Mouse (Mus musculus) forebrain, postnatal 0 days (tissue): ENCODE measurements at regions not wholly inside any gene's neighbourhood (a gene's known extent, or its start where the extent isn't known, plus 50 kb on each side); places are given as distances from the start of the nearest gene placed in this dataset.

Source experiments
- ATAC-seq: fragments of 200-750 bp; cut with Nextera tagmentation; 2 replicates; pipeline ENCODE4 v1.8.0; 2017; ENCODE audit warnings: mild to moderate bottlenecking, moderate library complexity
- DNase-seq: peaks from one replicate; pipeline ENCODE4 v3.0.0-alpha.2; 2015
- H3K27ac ChIP-seq: fragments of 300-500 bp; sonication (generic); 2 replicates; pipeline ENCODE4 v1.5.1; 2014; ENCODE audit warnings: low read depth, mild to moderate bottlenecking, antibody characterized with exemption, low read length, moderate library complexity, mixed read lengths
- H3K27me3 ChIP-seq: fragments of 300-500 bp; sonication (generic); 2 replicates; pipeline ENCODE4 v1.6.1; 2014; ENCODE audit warnings: mild to moderate bottlenecking, low read length, mixed read lengths; ENCODE audit not compliant: insufficient read depth
- H3K36me3 ChIP-seq: fragments of 300-500 bp; sonication (generic); 2 replicates; pipeline ENCODE4 v1.6.1; 2014; ENCODE audit warnings: mild to moderate bottlenecking, moderate library complexity; ENCODE audit not compliant: insufficient read depth
- H3K4me1 ChIP-seq: fragments of 300-500 bp; sonication (generic); 2 replicates; pipeline ENCODE4 v1.6.1; 2014; ENCODE audit warnings: antibody characterized with exemption; ENCODE audit not compliant: insufficient read depth
- H3K4me2 ChIP-seq: fragments of 300-500 bp; sonication (generic); 2 replicates; pipeline ENCODE4 v1.6.1; 2014; ENCODE audit warnings: low read depth, mild to moderate bottlenecking, moderate library complexity
- H3K4me3 ChIP-seq: fragments of 300-500 bp; sonication (generic); 2 replicates; pipeline ENCODE4 v1.5.1; 2014; ENCODE audit warnings: low read depth, low read length, mixed read lengths
- H3K9ac ChIP-seq: fragments of 300-500 bp; sonication (generic); 2 replicates; pipeline ENCODE4 v1.6.1; 2014; ENCODE audit warnings: mild to moderate bottlenecking
- H3K9me3 ChIP-seq: fragments of 300-500 bp; sonication (generic); 2 replicates; pipeline ENCODE4 v1.6.1; 2016; ENCODE audit warnings: low read length
- CTCF ChIP-seq: sonication (generic); IDR thresholded peaks from 2 replicates; pipeline ENCODE4 v1.5.1; 2016; ENCODE audit warnings: antibody characterized with exemption, control low read depth, low read depth
- WGBS: fragments of 180-500 bp; shearing (Covaris S2); extraction: QIAGEN DNeasy Blood & Tissue Kit; methylation state at CpG from one replicate; pipeline ENCODE4 v1.1.7; 2014; 5-methylcytosine and 5-hydroxymethylcytosine counted together

DNA sequence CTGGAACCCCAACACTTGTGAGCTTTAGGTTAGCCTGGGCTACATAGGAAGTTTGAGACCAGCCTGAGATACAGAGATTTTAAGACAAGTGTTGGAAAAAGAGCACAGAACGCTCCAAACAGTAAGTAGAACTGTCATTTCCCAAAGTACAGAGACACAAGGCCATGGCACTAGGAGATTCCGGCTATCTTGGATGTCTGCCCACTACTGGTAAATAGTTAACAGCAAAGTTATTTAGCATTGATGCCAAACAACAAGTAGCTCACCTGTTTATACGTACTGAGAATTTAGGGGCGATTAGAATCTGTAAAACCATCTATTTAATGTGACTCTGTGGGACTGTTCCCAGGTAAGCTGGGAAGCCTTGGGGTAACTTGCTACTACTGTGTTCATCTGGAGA is 135.6 kb upstream of the Hs3st4 start:
- TF ChIP-seq CTCF: no peak
- Histone ChIP-seq H3K4me1 (no peaks in the 10 kb centered on the region), H3K27ac (no peak overlapping the region), H3K4me2 (no peak overlapping the region), H3K27me3 (no peaks in the 10 kb centered on the region), H3K4me3 (no peak overlapping the region), H3K9ac (no peak overlapping the region), H3K36me3 (no peaks in the 10 kb centered on the region), H3K9me3 (no peaks in the 10 kb centered on the region)
- ATAC-seq: no peak
- 85% methylated on average over 4 of the region's 4 CpGs for WGBS
- no peak for DNase-seq

DNA sequence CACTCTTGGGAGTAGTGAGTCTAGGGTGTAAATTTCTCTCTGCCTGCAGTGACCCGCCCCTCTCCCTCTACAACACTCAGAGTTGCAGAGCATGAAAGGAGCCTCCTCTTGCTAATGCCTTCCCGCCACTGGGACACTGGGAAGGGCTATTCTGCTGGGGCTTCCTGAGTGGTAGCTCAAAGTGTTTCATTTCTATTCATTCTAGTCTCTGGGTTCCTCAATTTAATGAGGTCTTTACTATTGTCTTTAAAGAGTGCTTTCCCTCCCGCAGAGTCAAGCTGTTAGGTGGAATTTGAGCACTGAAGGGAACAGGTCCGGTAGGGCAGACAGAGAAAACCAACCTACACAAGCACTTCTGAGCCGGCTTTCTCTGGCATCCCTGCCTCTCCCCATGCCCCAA is 134.0 kb upstream of the Hs3st4 start:
- 13% methylated on average over 5 of the region's 5 CpGs for WGBS
- no peak for ATAC-seq
- H3K27ac ChIP-seq: no peak overlapping the region
- DNase-seq: no peak
- H3K4me3 ChIP-seq: no peak overlapping the region
- H3K9me3 ChIP-seq: no peaks in the 10 kb centered on the region
- no peaks in the 10 kb centered on the region for H3K36me3 ChIP-seq
- H3K4me1 ChIP-seq: no peaks in the 10 kb centered on the region
- no peak overlapping the region for H3K4me2 ChIP-seq
- H3K27me3 ChIP-seq: no peaks in the 10 kb centered on the region
- TF ChIP-seq CTCF: no peak
- H3K9ac ChIP-seq: no peak overlapping the region

DNA sequence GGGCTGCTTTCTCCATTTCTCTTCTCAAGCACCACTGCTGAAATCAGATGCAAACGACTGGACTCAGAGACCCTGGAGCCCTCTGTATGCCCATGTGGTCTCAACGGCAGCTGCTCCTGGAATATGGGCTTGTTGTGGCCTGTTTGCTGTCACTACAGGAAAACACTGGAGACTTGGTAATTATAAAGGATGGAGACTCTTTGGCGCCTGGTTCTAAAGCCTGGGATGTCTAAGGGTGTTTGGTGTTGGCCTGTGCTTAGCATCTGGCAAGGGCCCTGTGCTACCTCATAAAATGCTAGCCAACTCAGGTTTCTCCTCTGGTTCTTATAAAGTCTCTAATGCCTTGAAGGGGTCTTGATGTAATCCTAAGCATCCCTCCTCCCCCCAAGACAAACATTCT is 133.4 kb upstream of the Hs3st4 start:
- Histone ChIP-seq H3K4me2 (no peak overlapping the region), H3K9ac (no peak overlapping the region), H3K4me3 (no peak overlapping the region), H3K27me3 (no peaks in the 10 kb centered on the region), H3K9me3 (no peaks in the 10 kb centered on the region), H3K4me1 (no peaks in the 10 kb centered on the region), H3K36me3 (no peaks in the 10 kb centered on the region), H3K27ac (no peak overlapping the region)
- 52% methylated on average over 3 of the region's 3 CpGs for WGBS
- TF ChIP-seq CTCF: no peak
- ATAC-seq: no peak
- DNase-seq: no peak

DNA sequence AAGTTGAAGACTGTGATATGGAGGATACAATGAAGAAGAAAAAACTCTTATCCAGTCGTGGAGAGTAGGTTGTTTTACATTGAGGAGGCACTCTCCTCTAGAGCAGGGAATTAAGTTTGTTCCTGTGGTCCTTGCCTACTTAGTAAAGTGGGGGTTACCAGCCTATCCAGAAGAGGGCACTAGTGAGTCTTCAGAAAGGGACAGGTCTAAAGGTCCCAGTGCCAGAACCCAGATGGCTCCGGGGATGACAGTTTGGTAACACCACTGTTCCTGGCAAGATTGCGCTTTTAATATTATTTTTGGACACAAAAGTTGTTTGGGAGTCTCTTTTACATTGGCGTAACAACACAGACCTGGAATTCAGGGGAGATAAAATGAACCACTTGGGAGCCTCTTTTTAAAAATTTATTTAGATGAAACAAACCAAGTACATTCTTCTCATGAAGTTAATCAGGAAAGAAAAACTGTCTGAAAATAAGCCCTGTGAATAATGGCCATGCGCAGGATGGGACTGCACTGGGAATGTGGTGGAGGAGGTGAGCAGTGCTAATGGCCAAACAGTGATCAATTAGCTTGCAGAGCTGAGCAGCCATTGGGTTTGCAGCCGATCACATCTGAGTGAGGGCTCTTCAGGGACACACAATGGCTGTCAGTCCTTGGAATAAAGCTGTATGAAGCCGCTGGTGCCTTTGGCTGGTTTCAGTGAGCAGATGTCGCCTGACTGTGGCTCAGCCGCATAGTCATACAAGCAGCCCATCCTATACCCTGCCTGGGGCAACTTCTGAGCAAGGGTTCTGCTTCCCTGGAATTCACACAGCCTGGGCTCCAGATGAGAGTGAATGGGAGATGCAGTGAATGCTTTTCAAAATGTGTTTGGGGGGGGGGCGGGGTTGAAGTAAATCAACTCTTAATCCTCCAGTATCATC is 132.1 kb upstream of the Hs3st4 start:
- ATAC-seq (no peak), DNase-seq (no peak)
- Histone ChIP-seq H3K27me3 (no peaks in the 10 kb centered on the region), H3K9me3 (no peaks in the 10 kb centered on the region), H3K27ac (no peak overlapping the region), H3K4me2 (no peak overlapping the region), H3K4me3 (no peak overlapping the region), H3K36me3 (no peaks in the 10 kb centered on the region), H3K4me1 (no peaks in the 10 kb centered on the region), H3K9ac (no peak overlapping the region)
- TF ChIP-seq CTCF: no peak
- WGBS: 71% methylated on average over 10 of the region's 10 CpGs

DNA sequence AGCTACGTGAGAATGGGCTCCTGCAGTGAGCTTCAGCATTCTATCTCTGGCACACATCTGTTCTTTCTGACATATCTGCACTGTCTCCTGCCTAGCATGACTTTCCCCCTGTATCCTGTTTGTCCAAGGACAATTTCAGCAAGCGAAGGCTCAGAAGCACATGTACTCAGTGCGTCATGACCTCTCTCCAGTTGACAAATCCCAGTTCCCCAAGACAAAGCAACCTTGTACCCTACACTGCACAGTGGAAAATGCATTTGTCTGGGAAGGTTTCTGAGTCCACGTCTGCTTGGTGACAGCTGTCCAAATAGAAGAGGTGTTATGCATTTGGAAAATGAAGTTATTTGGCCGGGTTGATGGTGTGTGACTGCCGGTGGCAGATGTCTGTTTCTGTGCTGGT is 125.1 kb upstream of the Hs3st4 start:
- no peaks in the 10 kb centered on the region for H3K36me3 ChIP-seq
- 70% methylated on average over 6 of the region's 6 CpGs for WGBS
- H3K9ac ChIP-seq: no peak overlapping the region
- H3K4me1 ChIP-seq: no peaks in the 10 kb centered on the region
- no peak overlapping the region for H3K4me3 ChIP-seq
- H3K4me2 ChIP-seq: no peak overlapping the region
- H3K9me3 ChIP-seq: no peaks in the 10 kb centered on the region
- no peaks in the 10 kb centered on the region for H3K27me3 ChIP-seq
- no peak overlapping the region for H3K27ac ChIP-seq
- DNase-seq: no peak
- TF ChIP-seq CTCF: no peak
- no peak for ATAC-seq

DNA sequence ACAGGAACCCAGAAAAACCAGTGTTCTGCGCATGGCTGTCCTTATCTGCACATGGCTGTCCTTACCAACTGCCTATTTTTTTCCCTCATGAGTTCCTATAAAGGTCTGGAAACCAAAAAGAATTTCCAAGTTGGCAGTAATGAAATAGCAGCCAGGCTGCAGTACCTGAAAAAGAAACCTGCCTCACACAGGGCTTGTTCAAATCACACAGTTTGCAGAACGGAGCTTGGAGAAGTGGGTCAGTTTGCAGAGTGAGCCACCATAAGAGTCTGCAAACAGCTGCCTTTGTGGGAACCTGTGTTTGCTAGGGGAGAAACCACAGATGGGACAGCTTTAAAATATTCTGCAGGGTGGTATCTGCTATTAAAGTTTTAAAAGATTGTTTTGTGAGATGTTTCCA is 121.0 kb upstream of the Hs3st4 start:
- Histone ChIP-seq H3K36me3 (no peaks in the 10 kb centered on the region), H3K27me3 (no peaks in the 10 kb centered on the region), H3K4me2 (no peak overlapping the region), H3K4me1 (no peaks in the 10 kb centered on the region), H3K9ac (no peak overlapping the region), H3K4me3 (no peak overlapping the region), H3K9me3 (no peaks in the 10 kb centered on the region), H3K27ac (no peak overlapping the region)
- WGBS: 84% methylated on average over 2 of the region's 2 CpGs
- no peak for DNase-seq
- no peak for ATAC-seq
- TF ChIP-seq CTCF: no peak

DNA sequence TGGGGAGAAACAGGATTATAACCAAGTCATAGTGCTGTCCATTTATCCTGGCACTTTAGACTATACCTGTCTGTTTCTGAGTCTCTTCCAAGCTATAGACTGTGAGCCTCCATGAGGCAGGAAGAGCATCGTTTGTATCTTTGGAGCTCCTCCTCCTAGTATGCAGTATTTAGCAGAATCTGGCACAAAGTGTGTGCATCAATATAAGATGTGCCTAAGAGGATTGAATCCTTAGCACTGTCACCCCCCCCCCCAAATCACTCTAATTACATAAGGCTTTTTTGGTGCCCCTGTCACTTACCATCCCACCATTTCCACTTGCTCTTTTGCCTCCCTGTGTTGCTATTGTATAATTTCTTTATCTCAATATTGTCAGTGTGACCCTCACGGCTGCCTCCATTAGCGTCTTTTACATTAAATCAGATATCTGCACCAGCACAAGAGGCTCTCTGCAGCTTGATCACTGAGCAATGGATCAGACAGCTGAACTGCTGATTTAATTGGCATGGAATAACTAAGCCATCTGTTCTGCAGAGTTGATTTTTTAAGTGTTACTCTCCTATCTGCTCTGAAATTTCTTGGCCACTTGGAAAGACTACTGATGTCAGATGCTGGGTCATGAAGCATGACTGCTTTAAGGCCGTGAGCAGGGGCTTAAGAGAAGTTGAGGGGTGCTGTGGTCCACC is 85.8 kb upstream of the Hs3st4 start:
- no peak for TF ChIP-seq CTCF
- no peaks in the 10 kb centered on the region for H3K27me3 ChIP-seq
- H3K4me3 ChIP-seq: no peak overlapping the region
- ATAC-seq (peak; percentile 66; the same call in 1 of the 2 replicates), DNase-seq (peak; percentile 57)
- no peaks in the 10 kb centered on the region for H3K4me1 ChIP-seq
- WGBS: 46% methylated on average over 4 of the region's 4 CpGs
- H3K4me2 ChIP-seq: no peak overlapping the region
- H3K9me3 ChIP-seq: no peaks in the 10 kb centered on the region
- no peaks in the 10 kb centered on the region for H3K36me3 ChIP-seq
- no peak overlapping the region for H3K9ac ChIP-seq
- H3K27ac ChIP-seq: peak overlapping the region; percentile 29
